In the genomic region with DNA sequence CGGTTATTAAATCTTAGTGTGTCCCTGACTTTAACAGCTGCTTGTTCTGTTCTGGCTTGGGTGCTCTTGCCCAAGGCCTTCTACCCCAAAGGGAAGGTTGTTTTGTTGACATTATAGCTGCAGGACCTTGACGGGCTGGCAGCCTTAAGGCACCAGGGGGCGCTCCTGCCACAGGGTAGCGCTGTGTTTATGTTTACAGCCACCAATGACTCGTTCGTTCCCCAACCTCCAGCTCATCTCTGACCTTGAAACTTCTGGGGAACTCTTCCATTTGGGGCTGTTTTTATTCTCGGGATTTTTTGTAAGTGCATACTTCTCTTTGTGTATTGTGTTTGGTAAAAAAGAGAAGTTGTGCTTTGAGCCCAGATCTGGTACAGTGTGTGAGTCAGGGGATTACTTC, we compare ENCODE assay signal across 8 mouse cellular contexts. TPM values are rescaled to one million over a fixed set of nuclear protein-coding genes. Genes with fewer than 3 reads are reported as not detected.
DNase-seq lines count a peak whose midpoint lies in the region; ATAC-seq and TF ChIP-seq lines count a peak whose summit lies in the region.

No protein-coding gene starts in this region.

- peak overlapping the region; percentile 93 for H3K4me3 ChIP-seq in embryonic facial prominence, embryonic 13.5 days
- H3K4me3 ChIP-seq in heart, adult 2 months, result peak overlapping the region; percentile 96
- peak overlapping the region; percentile 76 for H3K4me3 ChIP-seq in kidney, adult 2 months (ENCODE audit: insufficient read depth, low read depth, low read length)
- H3K4me3 ChIP-seq in limb, embryonic 12.5 days (replicated peaks), result peak overlapping the region; percentile 99
- peak overlapping the region; percentile 99 for H3K4me3 ChIP-seq in midbrain, embryonic 14.5 days (replicated peaks; ENCODE audit: low read depth, low read length)

- peaks cover 9% of the 10 kb centered on the region for H3K79me2 ChIP-seq in heart, adult 2 months (replicated peaks; ENCODE audit: control insufficient read depth, insufficient read depth, low read length)

- peaks cover 46% of the 10 kb centered on the region for H3K36me3 ChIP-seq in embryonic facial prominence, embryonic 13.5 days
- H3K36me3 ChIP-seq in heart, adult 2 months (ENCODE audit: control insufficient read depth, insufficient read depth, low read length), result no peaks in the 10 kb centered on the region
- H3K36me3 ChIP-seq in kidney, adult 2 months (ENCODE audit: control insufficient read depth, insufficient read depth, low read length), result no peaks in the 10 kb centered on the region; the same call in 1 of the 2 replicates
- H3K36me3 ChIP-seq in limb, embryonic 12.5 days, result peaks cover 47% of the 10 kb centered on the region
- H3K36me3 ChIP-seq in midbrain, embryonic 14.5 days (ENCODE audit: control insufficient read depth, insufficient read depth, low read length), result peaks cover 36% of the 10 kb centered on the region

- DNase-seq in 3T3-L1 (ENCODE audit: low read depth, low spot score), result peak; percentile 93
- peak; percentile 95 for DNase-seq in adrenal gland, postnatal 25 days
- DNase-seq in heart, adult 2 months, result peak; percentile 86 to 91
- peak; percentile 92 for DNase-seq in kidney, adult 2 months
- peak; percentile 90 for DNase-seq in midbrain, embryonic 14.5 days
- peak; percentile 89 for DNase-seq in spleen, adult 12 weeks (ENCODE audit: low spot score)

- H3K27ac ChIP-seq in embryonic facial prominence, embryonic 13.5 days, result no peak overlapping the region
- peak overlapping the region; percentile 82 for H3K27ac ChIP-seq in heart, adult 2 months
- H3K27ac ChIP-seq in kidney, adult 2 months (ENCODE audit: insufficient read depth, low read depth, low read length), result peak overlapping the region; percentile 14; the same call in 1 of the 2 replicates
- no peak overlapping the region for H3K27ac ChIP-seq in limb, embryonic 12.5 days
- no peak overlapping the region for H3K27ac ChIP-seq in midbrain, embryonic 14.5 days (replicated peaks; ENCODE audit: low read depth, low read length)

- peak overlapping the region; percentile 83 for H3K4me2 ChIP-seq in embryonic facial prominence, embryonic 13.5 days
- H3K4me2 ChIP-seq in limb, embryonic 12.5 days, result peak overlapping the region; percentile 95
- peak overlapping the region; percentile 89 for H3K4me2 ChIP-seq in midbrain, embryonic 14.5 days (ENCODE audit: low read length)

- peak overlapping the region; percentile 80 for H3K9ac ChIP-seq in embryonic facial prominence, embryonic 13.5 days
- H3K9ac ChIP-seq in heart, adult 2 months (ENCODE audit: low read depth, low read length), result no peak overlapping the region
- peak overlapping the region; percentile 72; the same call in 1 of the 2 replicates for H3K9ac ChIP-seq in limb, embryonic 12.5 days (replicated peaks)
- H3K9ac ChIP-seq in midbrain, embryonic 14.5 days (replicated peaks; ENCODE audit: low read length), result peak overlapping the region; percentile 86; the same call in 1 of the 2 replicates

- no peak for ATAC-seq in embryonic facial prominence, embryonic 13.5 days (ENCODE audit: insufficient number of reproducible peaks, insufficient read depth, low FRiP score, low TSS enrichment, low read depth)
- ATAC-seq in limb, embryonic 12.5 days (ENCODE audit: insufficient number of reproducible peaks, insufficient read depth, low FRiP score, low TSS enrichment, low read depth), result no peak
- ATAC-seq in midbrain, embryonic 14.5 days (ENCODE audit: low FRiP score, low TSS enrichment), result no peak

- peak; percentile 97 for TF ChIP-seq CTCF in heart, adult 2 months (IDR thresholded peaks at IDR 0.05)
- TF ChIP-seq CTCF in kidney, adult 2 months (conservative IDR thresholded peaks at IDR 0.05; ENCODE audit: insufficient read depth, insufficient read length, low read depth, low read length), result peak; percentile 98

- no peaks in the 10 kb centered on the region for H3K27me3 ChIP-seq in embryonic facial prominence, embryonic 13.5 days
- no peaks in the 10 kb centered on the region for H3K27me3 ChIP-seq in heart, adult 2 months (ENCODE audit: control insufficient read depth, insufficient read depth, low read length)
- H3K27me3 ChIP-seq in kidney, adult 2 months (replicated peaks; ENCODE audit: control insufficient read depth, insufficient read depth, low read length), result no peaks in the 10 kb centered on the region
- no peaks in the 10 kb centered on the region for H3K27me3 ChIP-seq in limb, embryonic 12.5 days
- H3K27me3 ChIP-seq in midbrain, embryonic 14.5 days (ENCODE audit: control insufficient read depth, insufficient read depth, low read length), result no peaks in the 10 kb centered on the region

- TF ChIP-seq EP300 in heart, adult 2 months (IDR thresholded peaks at IDR 0.05; ENCODE audit: insufficient read depth, low read depth, low read length), result peak; percentile 83

- intact Hi-C loops in heart, adult 2 months (cut with DNase I), result loop anchor here (1.0 to 5.0 kb wide), 4 partner anchors 42 to 669 kb away; partner anchors contain the start of genes Mmab, Mvk and Ssh1

- no peak for TF ChIP-seq POLR2A in heart, adult 2 months (IDR thresholded peaks at IDR 0.05; ENCODE audit: insufficient read depth, low read depth, low read length)
- no peak for TF ChIP-seq POLR2A in kidney, adult 2 months (IDR thresholded peaks at IDR 0.05; ENCODE audit: low read depth, low read length)

- H3K9me3 ChIP-seq in embryonic facial prominence, embryonic 13.5 days, result no peaks in the 10 kb centered on the region
- H3K9me3 ChIP-seq in limb, embryonic 12.5 days, result no peaks in the 10 kb centered on the region
- H3K9me3 ChIP-seq in midbrain, embryonic 14.5 days (ENCODE audit: control insufficient read depth, low read length), result no peaks in the 10 kb centered on the region

- peaks cover 36% of the 10 kb centered on the region for H3K4me1 ChIP-seq in embryonic facial prominence, embryonic 13.5 days
- no peaks in the 10 kb centered on the region for H3K4me1 ChIP-seq in heart, adult 2 months (ENCODE audit: control insufficient read depth, insufficient read depth, low read length)
- 0 out of 2 replicates have a peak, but pooled peaks cover 4% of the 10 kb centered on the region for H3K4me1 ChIP-seq in kidney, adult 2 months (ENCODE audit: control insufficient read depth, insufficient read depth, low read length)
- peaks cover 19% of the 10 kb centered on the region for H3K4me1 ChIP-seq in limb, embryonic 12.5 days (replicated peaks)
- H3K4me1 ChIP-seq in midbrain, embryonic 14.5 days (ENCODE audit: control insufficient read depth, insufficient read depth, low read length), result peaks cover 12% of the 10 kb centered on the region

- 1% methylated on average over 7 of the region's 7 CpGs for WGBS in embryonic facial prominence, embryonic 13.5 days
- WGBS in heart, adult 2 months, result under 1% methylated on average over 7 of the region's 7 CpGs
- 0% methylated on average over 7 of the region's 7 CpGs for WGBS in kidney, adult 2 months
- WGBS in limb, embryonic 12.5 days, result 2% methylated on average over 7 of the region's 7 CpGs
- WGBS in midbrain, embryonic 14.5 days, result 2% methylated on average over 7 of the region's 7 CpGs

RNA-seq across cellular contexts. Expression of gene Iscu, which starts 1.1 kb away (rescaled TPM):
- total RNA-seq in adrenal gland, postnatal 25 days (2021), result 708 and 898 TPM in 2 replicates
- 101 and 106 TPM in 2 replicates for polyA plus RNA-seq in embryonic facial prominence, embryonic 13.5 days (2015; fragmentation: Nextera tagmentation; extraction: Ambion mirVana)
- total RNA-seq in heart, adult 2 months (2021), result 100 to 1,000 TPM; 176 to 202 TPM
- polyA plus RNA-seq in heart, adult 2 months (2012; rRNA removed), result 168 and 212 TPM in 2 replicates
- polyA plus RNA-seq in kidney, adult 2 months (2012; rRNA removed), result 355 and 370 TPM in 2 replicates
- polyA plus RNA-seq in limb, embryonic 12.5 days (2016; fragmentation: Nextera tagmentation; extraction: Ambion mirVana), result 117 and 128 TPM in 2 replicates
- 87.6 and 92.2 TPM in 2 replicates for polyA plus RNA-seq in midbrain, embryonic 14.5 days (2014; fragmentation: Nextera tagmentation; extraction: Ambion mirVana)

RNA-seq across cellular contexts. Expression of gene Sart3, which starts 1.4 kb away (rescaled TPM):
- total RNA-seq in adrenal gland, postnatal 25 days (2021), result 45.0 and 50.7 TPM in 2 replicates
- polyA plus RNA-seq in embryonic facial prominence, embryonic 13.5 days (2015; fragmentation: Nextera tagmentation; extraction: Ambion mirVana), result 63.6 and 65.7 TPM in 2 replicates
- 10 to 100 TPM; 12.2 to 14.4 TPM for total RNA-seq in heart, adult 2 months (2021)
- 10.2 and 13.6 TPM in 2 replicates for polyA plus RNA-seq in heart, adult 2 months (2012; rRNA removed)
- polyA plus RNA-seq in kidney, adult 2 months (2012; rRNA removed), result 13.4 TPM in 2 replicates
- 87.9 and 91.5 TPM in 2 replicates for polyA plus RNA-seq in limb, embryonic 12.5 days (2016; fragmentation: Nextera tagmentation; extraction: Ambion mirVana)
- polyA plus RNA-seq in midbrain, embryonic 14.5 days (2014; fragmentation: Nextera tagmentation; extraction: Ambion mirVana), result 36.4 and 40.1 TPM in 2 replicates

RNA-seq across cellular contexts. Expression of gene Tmem119, which starts 26.7 kb away (rescaled TPM):
- total RNA-seq in adrenal gland, postnatal 25 days (2021), result 5.4 and 7.7 TPM in 2 replicates
- 109 and 141 TPM in 2 replicates for polyA plus RNA-seq in embryonic facial prominence, embryonic 13.5 days (2015; fragmentation: Nextera tagmentation; extraction: Ambion mirVana)
- 1 to 10 TPM; 3.6 to 5.8 TPM for total RNA-seq in heart, adult 2 months (2021)
- polyA plus RNA-seq in heart, adult 2 months (2012; rRNA removed), result 7.3 and 12.0 TPM in 2 replicates
- 14.8 and 19.0 TPM in 2 replicates for polyA plus RNA-seq in kidney, adult 2 months (2012; rRNA removed)
- 236 and 242 TPM in 2 replicates for polyA plus RNA-seq in limb, embryonic 12.5 days (2016; fragmentation: Nextera tagmentation; extraction: Ambion mirVana)
- 1.00 and 3.2 TPM in 2 replicates for polyA plus RNA-seq in midbrain, embryonic 14.5 days (2014; fragmentation: Nextera tagmentation; extraction: Ambion mirVana)

RNA-seq across cellular contexts. Expression of gene Ficd, which starts 38.1 kb away (rescaled TPM):
- total RNA-seq in adrenal gland, postnatal 25 days (2021), result 10.9 and 16.0 TPM in 2 replicates
- polyA plus RNA-seq in embryonic facial prominence, embryonic 13.5 days (2015; fragmentation: Nextera tagmentation; extraction: Ambion mirVana), result 6.2 and 6.6 TPM in 2 replicates
- total RNA-seq in heart, adult 2 months (2021), result 1 to 10 TPM; 8.7 to 9.3 TPM
- polyA plus RNA-seq in heart, adult 2 months (2012; rRNA removed), result 7.2 and 7.7 TPM in 2 replicates
- 6.7 and 7.1 TPM in 2 replicates for polyA plus RNA-seq in kidney, adult 2 months (2012; rRNA removed)
- 3.8 and 5.0 TPM in 2 replicates for polyA plus RNA-seq in limb, embryonic 12.5 days (2016; fragmentation: Nextera tagmentation; extraction: Ambion mirVana)
- 6.7 TPM in 2 replicates for polyA plus RNA-seq in midbrain, embryonic 14.5 days (2014; fragmentation: Nextera tagmentation; extraction: Ambion mirVana)

RNA-seq across cellular contexts. Expression of gene 1700069L16Rik, which starts 49.1 kb away (rescaled TPM):
- not detected in 2 replicates for total RNA-seq in adrenal gland, postnatal 25 days (2021)
- not detected in 2 replicates for polyA plus RNA-seq in embryonic facial prominence, embryonic 13.5 days (2015; fragmentation: Nextera tagmentation; extraction: Ambion mirVana)
- not detected for total RNA-seq in heart, adult 2 months (2021)
- polyA plus RNA-seq in heart, adult 2 months (2012; rRNA removed), result not detected in 2 replicates
- not detected in 2 replicates for polyA plus RNA-seq in kidney, adult 2 months (2012; rRNA removed)
- not detected in 2 replicates for polyA plus RNA-seq in limb, embryonic 12.5 days (2016; fragmentation: Nextera tagmentation; extraction: Ambion mirVana)
- polyA plus RNA-seq in midbrain, embryonic 14.5 days (2014; fragmentation: Nextera tagmentation; extraction: Ambion mirVana), result not detected in 2 replicates

Comparison
In these comparisons a context has a peak if more than half of its experiments do, and no peak if none do; other contexts are left out.
1. H3K27ac ChIP-seq: peak in heart, adult 2 months (single experiment) and kidney, adult 2 months (single experiment); none in embryonic facial prominence, embryonic 13.5 days (single experiment), limb, embryonic 12.5 days (single experiment) and midbrain, embryonic 14.5 days (single experiment).
2. Peak in every context shown above with its lines, with median percentiles within 50 percentile points of each other: DNase-seq, H3K4me2 ChIP-seq and H3K4me3 ChIP-seq.